Mouse (Mus musculus): ENCODE measurements around the gene Tmprss9.

Tmprss9 gene

DNA sequence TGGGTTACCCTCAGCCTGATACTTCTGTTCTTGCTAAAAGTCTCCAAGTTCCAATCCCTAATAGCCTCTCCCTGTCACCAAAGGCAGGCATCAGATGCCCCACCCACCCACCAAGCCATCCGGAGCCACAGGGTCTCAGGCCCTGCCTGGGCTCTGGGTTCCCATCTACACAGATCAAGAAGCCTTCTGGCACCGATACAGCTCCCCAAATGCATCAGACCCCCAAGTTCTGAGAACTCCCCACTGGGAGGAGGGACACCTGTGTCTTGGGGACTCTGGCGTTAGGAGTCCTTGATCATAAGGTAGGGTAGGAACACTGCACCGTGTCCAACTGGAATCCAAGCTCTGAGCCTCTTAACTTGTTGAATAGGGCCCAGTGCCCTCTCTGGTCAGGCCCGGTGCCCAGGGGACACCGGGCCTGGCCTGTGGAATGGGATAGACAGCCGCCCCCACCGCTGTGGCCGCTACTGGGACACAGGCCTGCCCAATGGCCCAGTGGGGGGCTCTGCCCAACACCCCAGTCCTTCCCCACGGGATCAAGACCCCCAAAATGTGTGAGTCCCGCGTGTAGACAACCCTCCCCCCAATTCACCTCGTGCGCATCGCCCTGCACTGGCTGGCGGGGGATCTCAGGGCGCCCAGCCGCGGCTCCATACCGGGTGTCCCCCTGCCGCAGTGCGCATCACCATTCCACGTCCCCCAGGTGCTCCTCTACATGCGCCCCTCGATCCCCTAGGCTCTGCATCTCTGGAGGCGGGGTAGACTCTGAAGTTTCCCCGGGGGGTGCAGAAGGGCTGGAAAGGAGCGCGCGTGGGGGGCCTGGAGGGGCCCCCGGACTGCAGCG lies 28.3 kb upstream of the Tmprss9 start:
- 4% methylated on average over 27 of the region's 32 CpGs for WGBS

DNA sequence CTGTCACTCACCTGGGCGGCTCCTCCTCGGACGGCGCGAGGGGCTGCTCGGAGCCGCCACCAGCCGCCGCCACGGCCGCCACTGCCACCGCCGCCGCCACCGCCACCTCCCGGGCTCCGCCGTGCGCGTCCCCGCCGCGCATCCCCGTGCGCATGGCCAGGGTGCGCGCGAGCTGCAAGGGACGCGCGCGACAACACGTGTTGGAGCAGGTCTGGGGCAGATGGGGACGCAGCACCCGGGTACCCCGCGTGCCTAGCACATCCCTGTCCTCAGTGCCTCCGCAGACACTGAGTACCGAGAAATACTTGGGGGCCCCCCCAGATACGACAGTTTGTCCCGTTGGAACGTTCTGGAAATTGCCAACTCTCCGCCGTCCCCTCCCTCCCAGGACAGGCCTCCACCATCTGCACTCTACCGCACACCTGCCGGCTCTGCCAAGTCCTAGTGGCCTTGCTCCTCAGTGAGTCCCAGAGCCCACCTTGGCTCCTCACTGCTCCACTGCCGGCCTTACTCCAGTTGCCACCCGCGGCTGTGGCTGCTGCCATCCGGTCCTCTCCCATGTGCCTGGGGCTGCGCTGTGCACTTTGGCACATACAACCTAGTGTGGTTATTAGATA lies 27.6 kb upstream of the Tmprss9 start, which contains the start of gene Lingo3:
TSS of gene Lingo3 (minus strand) at position 109 of the 617 bp plus-strand sequence.
- WGBS: 2% methylated on average over 48 of the region's 51 CpGs

DNA sequence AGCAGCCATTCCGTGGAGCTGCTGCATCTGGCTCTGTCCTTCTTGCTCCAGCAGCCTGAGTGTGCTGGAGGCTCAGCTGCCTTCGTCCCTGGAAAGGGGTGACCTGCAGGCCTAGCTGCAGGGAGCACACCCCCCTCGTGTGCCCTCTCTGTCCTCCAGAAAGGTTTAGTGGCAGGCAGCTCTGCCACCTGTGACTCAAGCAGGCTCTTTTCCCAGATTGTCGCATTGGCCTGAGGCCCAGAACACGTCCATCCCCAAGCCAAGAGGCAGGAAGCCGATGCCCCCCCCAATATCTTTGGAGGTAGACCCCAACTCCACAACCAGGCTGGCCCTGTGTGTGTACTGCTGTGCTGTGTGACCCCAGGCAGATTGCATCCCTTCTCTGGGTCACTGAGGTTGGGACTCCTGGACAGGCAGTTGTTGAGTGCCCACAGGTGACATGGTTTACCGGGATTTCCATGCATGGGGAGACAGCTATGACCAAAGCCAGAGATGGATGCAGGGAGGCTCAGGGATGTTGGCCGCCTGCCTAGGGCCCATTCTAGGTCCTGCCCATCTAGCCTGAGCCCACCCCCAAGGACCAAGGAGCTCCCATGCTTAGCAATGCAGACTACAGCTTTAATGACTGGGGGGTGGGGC lies 26.5 kb upstream of the Tmprss9 start:
- WGBS: 44% methylated on average over 8 of the region's 8 CpGs

DNA sequence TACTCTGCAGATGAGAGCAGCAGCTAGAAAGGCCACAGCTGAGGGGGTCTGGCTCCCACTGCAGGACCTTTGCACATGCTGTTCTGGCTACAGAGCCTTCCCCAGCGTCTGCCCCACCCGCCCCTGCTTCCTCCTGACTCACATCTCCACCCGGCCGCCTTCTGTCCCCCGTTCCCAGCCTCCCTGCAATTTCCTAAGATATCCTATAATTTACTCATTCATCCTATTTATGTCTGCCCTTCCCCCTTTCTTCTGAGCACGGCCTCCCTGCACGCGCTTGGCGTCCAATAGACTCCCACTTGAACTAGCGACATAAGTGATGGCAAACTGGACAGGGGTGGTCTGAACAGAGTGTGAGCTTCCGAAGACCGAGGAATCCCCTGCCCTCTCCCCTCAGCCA lies 25.9 kb upstream of the Tmprss9 start:
- 36% methylated on average over 12 of the region's 12 CpGs for WGBS

DNA sequence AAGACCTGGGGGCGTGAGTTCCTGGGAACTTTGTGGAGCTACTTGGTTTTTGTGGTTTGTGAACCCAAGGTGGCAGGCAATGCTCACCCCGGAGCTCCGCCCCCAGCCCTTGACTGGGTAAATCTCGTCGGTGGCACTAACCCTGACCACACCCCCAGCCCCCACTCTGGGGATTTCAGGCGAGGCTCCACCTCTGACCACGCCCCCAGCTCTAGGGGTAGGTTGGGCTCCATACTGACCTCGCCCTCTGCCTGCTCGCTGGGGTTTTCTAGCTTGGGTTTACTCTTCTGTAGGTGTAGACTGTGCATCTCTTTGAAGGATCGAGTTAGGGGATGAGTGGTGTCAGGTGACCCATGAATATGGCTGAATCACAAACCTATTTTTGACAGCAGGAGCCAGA lies 23.1 kb upstream of the Tmprss9 start:
- WGBS: 20% methylated on average over 10 of the region's 10 CpGs

DNA sequence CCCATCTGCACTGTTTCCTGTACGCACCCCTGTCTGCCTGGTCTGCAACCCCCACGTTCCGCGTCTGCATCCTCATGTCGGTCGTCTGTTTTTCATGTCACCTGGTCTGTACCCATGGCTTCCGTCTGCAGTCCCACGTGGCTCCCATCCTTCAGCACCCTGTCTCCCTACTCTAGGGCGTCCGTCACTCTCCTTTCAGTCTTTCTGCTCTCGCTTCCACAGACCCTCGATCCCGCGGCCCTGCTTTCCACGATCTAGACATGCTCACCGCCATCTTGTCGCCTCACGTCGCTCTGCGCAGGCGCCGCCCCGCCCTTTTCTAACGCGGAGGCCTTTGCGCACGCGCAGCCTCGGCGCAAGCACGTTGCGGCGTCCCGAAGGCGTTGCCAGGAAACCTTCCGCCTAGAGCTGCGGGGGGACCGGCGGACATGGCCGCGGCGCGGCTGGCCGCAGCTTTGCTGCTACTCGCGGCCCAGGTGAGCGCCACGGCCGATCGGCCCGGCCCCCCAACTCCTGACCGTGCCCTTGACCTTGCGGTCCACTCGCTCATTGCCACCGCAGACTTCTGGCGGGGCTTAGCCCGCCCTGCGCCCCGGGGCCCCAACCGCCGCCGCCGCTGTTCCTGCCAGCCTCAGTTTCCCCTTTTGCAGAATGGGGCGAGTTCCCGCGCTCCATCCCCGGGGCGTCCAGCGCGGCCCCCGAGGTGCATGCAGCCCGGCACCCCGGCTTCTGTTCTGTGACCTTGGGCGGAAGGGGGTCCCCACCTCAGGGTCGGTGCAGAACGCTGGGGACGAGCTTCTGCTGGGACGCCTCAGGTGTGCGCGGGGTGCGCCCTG lies 16.5 kb upstream of the Tmprss9 start, which contains the start of the genes Lsm7 and Sppl2b:
TSS of gene Lsm7 (minus strand) at position 297 of the 836 bp plus-strand sequence.
TSS of gene Sppl2b (plus strand) at position 363 of the 836 bp plus-strand sequence.
- under 1% methylated on average over 81 of the region's 81 CpGs for WGBS

DNA sequence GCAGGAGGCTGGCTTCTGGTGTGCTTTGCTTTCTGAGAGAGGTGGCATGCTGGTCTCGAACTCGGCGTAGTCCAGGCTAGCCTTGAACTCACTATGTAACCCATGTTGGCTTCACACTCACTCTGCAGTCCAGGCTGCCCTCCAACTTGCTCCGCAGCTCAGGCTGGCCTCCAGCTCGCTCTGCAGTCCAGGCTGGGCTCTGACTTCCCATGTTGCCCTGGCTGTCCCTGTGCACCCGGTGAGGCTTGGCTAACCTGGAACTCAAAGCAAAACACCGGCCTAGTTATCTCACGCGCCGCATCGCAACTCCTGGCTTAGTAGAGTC lies 15.9 kb upstream of the Tmprss9 start:
- 8% methylated on average over 11 of the region's 11 CpGs for WGBS

DNA sequence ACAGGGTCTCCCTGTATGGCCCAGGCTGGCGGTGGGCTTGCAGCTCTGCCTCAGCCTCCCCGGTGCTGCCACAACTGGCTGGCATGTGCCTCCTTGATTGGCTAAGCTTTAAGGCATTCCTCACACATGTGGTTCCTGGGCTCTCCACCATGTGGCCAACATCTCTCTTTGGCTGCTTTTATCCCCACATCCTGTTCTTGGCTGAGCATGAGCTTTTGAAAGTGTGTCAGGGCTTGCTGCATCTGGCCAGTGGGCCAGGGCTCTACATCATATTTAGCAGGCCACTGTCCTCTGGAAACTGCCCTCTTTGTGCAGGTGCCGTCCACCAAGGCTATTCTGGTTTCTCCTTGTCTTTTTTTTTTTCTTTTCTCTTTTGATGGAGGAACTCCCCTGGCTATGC lies 15.4 kb upstream of the Tmprss9 start:
- 33% methylated on average over 3 of the region's 3 CpGs for WGBS

DNA sequence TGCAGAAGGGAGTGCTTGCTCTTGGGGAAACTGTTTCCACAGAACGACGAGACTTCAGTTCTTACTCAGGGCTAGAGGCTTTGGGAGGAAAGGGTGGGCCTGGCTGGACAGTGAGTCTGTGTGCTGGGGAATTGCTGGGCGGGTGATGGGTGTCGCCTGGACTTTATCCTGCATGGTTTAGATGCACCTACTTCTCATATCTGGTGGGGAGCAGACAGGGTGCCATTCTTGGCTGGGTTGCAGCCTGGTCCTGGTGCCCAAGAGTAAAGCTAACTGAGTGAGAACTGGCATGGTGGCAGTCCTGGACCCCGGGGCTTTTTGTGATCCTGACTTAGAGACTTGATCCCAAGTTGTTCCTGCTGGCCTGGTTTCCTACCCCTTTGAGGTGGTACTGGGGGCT lies 14.7 kb upstream of the Tmprss9 start:
- 69% methylated on average over 5 of the region's 5 CpGs for WGBS

DNA sequence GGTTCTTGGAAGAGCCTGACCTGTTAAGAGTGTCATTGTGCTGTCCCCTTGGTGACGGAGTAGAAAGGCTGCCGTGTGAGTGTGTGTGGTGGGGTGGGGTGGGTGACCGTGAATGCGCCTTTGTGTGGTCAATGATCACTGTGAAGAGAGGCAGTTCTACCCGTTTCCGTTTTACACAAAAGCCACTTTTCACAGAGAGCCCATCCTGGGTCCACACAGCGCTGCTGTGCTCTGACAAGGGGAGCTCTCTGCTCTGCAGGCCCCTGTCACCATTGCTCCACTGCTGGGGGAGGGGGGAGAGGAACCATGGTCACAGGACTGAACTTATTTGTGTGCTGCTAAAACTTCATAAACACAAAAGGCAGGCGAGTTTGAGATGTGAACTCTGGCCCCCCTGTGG lies 14.3 kb upstream of the Tmprss9 start:
- 55% methylated on average over 8 of the region's 8 CpGs for WGBS

DNA sequence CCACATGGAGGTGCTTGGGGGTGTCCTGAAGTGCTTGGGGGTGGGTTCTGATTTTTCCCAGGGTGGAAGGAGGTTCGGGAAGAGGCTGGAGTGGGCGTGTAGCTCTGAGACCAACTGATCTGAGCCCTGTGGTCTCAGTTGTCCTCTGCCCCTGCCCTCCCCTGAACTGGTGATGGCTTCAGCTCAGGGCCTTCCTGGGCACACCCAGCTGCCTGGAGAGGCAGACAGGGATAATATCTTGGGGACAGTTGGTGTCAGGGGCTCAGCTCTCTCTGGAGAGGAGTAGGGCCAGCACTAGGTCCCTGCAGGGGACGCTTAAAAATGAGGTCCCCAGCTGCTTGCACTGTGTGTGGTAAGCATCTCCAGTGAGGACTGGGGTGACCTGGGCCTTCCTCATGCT lies 13.8 kb upstream of the Tmprss9 start:
- 53% methylated on average over 3 of the region's 3 CpGs for WGBS

DNA sequence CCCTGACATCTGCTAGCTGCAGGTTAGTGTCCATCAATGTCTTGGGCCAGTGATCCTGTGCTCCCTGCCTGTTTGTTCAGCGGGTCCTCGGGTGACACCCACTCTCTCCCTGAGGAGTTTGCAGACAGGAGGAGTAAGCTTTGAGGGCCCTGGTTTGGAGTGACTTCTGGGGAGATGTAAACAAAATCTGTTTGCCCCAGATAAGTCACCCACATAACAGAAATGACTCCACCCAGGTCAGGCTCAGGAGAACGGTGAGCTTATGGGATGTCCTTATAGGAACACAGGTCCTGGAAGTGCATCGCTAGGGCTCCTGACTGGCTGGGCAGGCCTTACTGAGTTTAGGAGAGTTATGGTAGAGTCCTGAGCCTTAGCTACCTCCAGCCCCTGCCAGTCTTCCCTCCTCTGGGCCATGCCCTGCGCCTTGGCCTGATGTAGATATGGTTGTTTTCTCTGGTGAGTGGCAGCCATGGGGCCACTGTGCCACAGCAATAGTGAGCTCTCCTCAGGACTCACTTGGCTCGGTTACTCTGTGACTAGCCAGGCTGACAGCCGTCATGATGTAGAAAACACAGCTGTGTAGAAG lies 13.2 kb upstream of the Tmprss9 start:
- WGBS: 70% methylated on average over 7 of the region's 7 CpGs

DNA sequence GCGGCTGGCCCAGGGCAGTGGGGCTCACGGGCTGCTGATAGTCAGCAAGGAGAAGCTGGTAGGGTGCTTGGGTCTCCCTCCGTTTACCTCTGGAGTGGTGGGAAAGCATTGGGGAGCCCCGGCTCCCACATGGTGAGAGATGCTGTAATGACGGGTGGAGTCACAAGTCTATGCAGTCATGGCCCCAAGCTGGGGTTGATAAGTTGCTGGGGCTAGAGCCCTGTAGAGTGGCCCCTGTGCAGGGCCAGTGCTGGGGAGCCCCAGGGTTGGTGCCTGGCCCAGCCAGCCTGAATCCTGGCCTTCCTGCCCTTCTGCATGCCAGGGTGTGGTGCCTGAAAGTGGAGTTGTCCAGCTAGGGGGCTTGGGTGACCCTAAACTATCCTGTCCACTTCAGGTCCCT lies 9.3 kb upstream of the Tmprss9 start:
- WGBS: 94% methylated on average over 5 of the region's 5 CpGs

DNA sequence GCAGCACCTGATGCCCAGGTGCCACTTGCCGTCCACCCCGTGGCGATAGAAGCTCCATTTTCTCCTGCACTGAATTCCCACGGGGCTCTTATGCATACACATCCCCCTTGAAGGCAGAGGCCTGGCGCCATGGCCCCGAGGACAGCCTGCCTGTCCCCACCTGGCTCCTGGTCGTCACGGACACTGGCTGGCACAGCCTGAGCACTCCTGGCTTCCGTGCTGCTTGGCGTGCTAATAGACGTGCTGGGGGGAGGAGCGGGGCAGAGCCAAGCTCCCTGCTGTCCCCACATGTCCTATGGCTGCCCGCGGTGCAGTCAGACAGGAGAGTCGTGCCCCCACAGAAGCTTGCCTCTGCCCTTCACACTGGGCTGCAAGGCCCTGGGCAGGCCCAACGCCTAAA lies 7.2 kb upstream of the Tmprss9 start:
- 80% methylated on average over 16 of the region's 16 CpGs for WGBS

DNA sequence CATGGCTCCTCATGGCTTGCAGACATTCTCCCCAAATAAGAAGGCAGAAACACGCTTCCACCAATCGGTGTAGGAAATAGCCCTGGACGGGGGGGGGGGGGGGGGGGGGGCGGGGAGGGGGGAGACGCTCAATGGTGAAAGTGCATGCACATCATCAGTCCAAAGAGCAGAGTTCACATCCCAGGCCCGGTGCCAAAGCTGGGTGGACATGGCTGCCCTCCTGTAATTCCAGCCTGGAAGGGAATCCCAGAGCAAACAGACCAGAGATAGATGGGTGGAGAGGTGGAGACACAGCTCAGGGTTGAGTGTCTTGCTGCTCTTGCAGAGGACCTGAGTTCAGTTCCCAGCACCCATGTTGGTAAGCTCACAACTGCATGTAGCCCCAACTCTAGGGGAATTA lies 655 bp upstream of the Tmprss9 start:
- 93% methylated on average over 2 of the region's 6 CpGs for WGBS

DNA sequence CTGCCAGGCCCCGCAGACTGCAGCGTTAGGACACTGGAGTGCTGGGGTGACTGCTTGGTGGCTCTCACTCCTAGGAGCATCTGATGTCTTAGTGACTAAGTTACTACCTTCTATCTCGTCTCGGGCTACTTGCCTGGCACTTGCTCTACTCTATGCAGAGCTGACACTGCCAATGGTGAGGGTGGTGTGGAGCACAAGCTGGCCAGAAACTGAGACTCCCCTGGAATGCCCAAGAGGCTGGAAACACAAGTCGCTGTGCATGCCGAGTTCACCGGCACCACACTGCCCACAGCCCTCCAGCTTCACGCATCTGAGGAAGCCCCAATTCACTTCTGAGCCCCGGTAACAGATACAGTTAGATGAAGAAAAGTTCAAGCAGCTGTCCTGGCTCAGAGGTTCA lies 2.4 kb downstream of the Tmprss9 start:
- WGBS: 81% methylated on average over 9 of the region's 9 CpGs

DNA sequence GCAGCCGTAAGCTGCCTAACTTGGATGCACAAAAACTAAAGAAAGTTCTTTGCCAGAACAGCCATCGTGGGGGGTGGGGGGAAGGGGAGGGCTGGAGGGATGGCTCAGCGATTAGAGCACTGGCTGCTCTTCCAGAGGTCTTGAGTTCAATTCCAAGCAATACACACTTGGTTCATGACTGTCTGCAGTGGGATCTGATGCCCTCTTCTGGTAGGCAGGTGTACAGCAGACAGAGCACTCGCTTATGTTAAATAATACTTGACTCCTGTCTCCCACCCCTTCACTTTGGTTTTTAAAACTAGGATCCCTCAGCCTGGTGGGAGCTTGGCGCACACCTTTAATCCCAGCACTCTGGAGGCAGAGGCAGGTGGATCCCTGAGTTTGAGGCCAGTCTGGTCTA lies 4.4 kb downstream of the Tmprss9 start:
- 15% methylated on average over 5 of the region's 5 CpGs for WGBS

DNA sequence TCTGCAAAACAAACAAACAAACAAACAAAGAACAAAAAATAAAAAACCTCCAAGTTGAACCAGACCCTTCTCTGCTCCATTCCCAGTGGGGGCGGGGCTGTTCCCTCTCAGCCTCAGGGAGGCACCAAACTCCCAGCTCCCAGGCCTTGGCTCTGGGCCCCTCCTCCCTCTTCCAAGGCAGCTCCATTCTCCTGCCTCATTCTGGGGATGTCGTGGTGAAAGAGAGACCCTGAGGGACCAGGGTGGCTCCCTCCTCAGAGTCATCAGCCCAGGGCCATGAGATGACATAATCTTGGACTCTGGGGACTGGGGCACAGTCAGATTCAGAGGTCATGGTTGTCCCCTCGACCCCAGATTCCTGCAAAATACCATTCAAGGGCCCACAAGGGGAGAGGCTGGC lies 4.9 kb downstream of the Tmprss9 start:
- 41% methylated on average over 3 of the region's 3 CpGs for WGBS

DNA sequence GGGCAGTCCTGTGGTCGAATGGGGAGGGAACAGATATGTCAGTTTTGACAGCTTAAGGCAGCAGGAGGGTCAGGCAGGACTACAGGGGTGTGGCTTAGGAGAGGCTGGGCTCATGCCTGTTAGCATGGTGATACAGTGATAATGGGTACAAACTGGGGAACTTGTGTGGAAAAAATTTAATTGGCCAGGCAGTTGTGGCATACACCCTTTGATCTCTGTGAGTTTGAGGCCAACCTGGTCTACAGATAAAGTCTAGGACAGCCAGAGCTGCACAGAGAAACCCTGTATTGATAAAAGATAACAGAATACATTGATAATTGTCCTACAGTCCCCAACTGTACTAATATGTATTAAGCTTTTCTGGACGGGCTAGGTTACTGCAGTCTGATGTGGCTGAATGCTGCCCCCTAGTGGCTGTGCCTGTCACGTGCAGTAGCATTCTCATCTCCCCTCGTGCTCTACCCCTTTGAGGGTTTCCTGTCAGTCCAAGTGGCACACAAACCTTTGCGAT lies 8.5 kb downstream of the Tmprss9 start:
- 16% methylated on average over 5 of the region's 5 CpGs for WGBS

DNA sequence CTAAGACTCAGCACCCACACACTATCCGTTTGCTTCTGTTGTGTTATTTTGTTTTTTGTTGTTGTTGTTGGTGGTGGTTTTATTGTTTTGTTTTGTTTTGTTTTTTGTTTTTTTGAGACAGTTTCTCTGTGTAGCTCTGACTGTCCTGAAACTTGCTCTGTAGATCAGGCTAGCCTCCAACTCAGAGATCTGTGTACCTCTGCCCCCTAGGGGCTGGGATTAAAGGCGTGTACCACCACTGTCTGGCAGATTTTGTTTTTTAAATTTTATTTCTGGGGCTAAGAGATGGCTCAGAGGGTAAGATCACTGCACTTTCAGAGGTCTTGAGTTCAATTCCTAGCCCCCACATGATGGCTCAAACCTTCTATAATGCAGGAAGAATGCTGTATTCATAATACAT lies 9.3 kb downstream of the Tmprss9 start:
- WGBS: 67% methylated on average over 2 of the region's 2 CpGs

DNA sequence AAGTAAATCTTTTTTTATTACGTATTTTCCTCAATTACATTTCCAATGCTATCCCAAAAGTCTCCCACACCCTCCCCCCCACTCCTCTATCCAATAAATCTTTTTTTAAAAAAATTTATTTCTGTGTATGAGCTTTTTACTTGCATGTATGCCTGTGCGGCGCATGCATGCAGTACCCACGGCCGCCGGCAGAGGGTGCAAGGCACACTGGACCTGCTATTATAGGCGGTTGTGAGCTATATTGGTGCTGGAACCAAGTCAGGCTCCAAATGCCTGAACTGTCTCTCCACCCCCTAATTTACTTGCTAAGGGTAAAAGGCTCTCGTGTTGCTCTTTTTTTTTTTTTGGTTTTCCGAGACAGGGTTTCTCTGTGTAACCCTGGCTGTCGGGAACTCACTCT lies 9.7 kb downstream of the Tmprss9 start:
- WGBS: 20% methylated on average over 10 of the region's 10 CpGs
